Mouse (Mus musculus): ENCODE measurements at regions not wholly inside any gene's neighbourhood (a gene's known extent, or its start where the extent isn't known, plus 50 kb on each side); places are given as distances from the start of the nearest gene placed in this dataset.

GRCm38 (mm10) chr10:12129486-12129885 lies 739.7 kb downstream of the Utrn start:
- no peak overlapping the region for H3K27ac ChIP-seq (ENCODE audit: low read depth)
- H3K4me2 ChIP-seq (ENCODE audit: low read depth, low read length) = no peak overlapping the region
- H3K27me3 ChIP-seq (ENCODE audit: control insufficient read depth, insufficient read depth, low read length) = no peaks in the 10 kb centered on the region
- WGBS = 61% methylated on average over 3 of the region's 3 CpGs
- no peak for ATAC-seq (ENCODE audit: insufficient read depth, low read depth)
- H3K4me1 ChIP-seq (ENCODE audit: control insufficient read depth, insufficient read depth) = no peaks in the 10 kb centered on the region
- no peak overlapping the region for H3K4me3 ChIP-seq (ENCODE audit: low read depth, low read length)
- H3K9me3 ChIP-seq (replicated peaks; ENCODE audit: control insufficient read depth, low read length) = no peaks in the 10 kb centered on the region
- DNase-seq (ENCODE audit: low spot score) = no peak
- H3K36me3 ChIP-seq (replicated peaks; ENCODE audit: control insufficient read depth, insufficient read depth, low read length) = no peaks in the 10 kb centered on the region
- H3K9ac ChIP-seq (replicated peaks; ENCODE audit: low read depth, low read length) = no peak overlapping the region
- TF ChIP-seq CTCF (IDR thresholded peaks at IDR 0.05; ENCODE audit: low read depth) (no peak), EP300 (IDR thresholded peaks at IDR 0.05; ENCODE audit: low read depth) (no peak)

GRCm38 (mm10) chr10:12144691-12145090 lies 724.5 kb downstream of the Utrn start:
- no peaks in the 10 kb centered on the region for H3K4me1 ChIP-seq (ENCODE audit: control insufficient read depth, insufficient read depth)

GRCm38 (mm10) chr10:12146942-12147537 lies 722.1 kb downstream of the Utrn start:
- H3K9ac ChIP-seq (replicated peaks; ENCODE audit: low read depth, low read length) = no peak overlapping the region
- no peaks in the 10 kb centered on the region for H3K36me3 ChIP-seq (replicated peaks; ENCODE audit: control insufficient read depth, insufficient read depth, low read length)
- no peaks in the 10 kb centered on the region for H3K4me1 ChIP-seq (ENCODE audit: control insufficient read depth, insufficient read depth)
- H3K4me2 ChIP-seq (ENCODE audit: low read depth, low read length) = no peak overlapping the region
- WGBS = 86% methylated on average over 9 of the region's 9 CpGs
- no peaks in the 10 kb centered on the region for H3K27me3 ChIP-seq (ENCODE audit: control insufficient read depth, insufficient read depth, low read length)
- H3K4me3 ChIP-seq (ENCODE audit: low read depth, low read length) = no peak overlapping the region
- TF ChIP-seq EP300 (IDR thresholded peaks at IDR 0.05; ENCODE audit: low read depth) (no peak), CTCF (IDR thresholded peaks at IDR 0.05; ENCODE audit: low read depth) (no peak)
- DNase-seq (ENCODE audit: low spot score) = no peak
- H3K27ac ChIP-seq (ENCODE audit: low read depth) = no peak overlapping the region
- no peak for ATAC-seq (ENCODE audit: insufficient read depth, low read depth)
- H3K9me3 ChIP-seq (replicated peaks; ENCODE audit: control insufficient read depth, low read length) = no peaks in the 10 kb centered on the region

More at GRCm38 (mm10) chr10:12144691-12145090, 724.5 kb downstream of the Utrn start:
- Histone ChIP-seq H3K36me3 (replicated peaks; ENCODE audit: control insufficient read depth, insufficient read depth, low read length) (no peaks in the 10 kb centered on the region), H3K9me3 (replicated peaks; ENCODE audit: control insufficient read depth, low read length) (no peaks in the 10 kb centered on the region), H3K4me2 (ENCODE audit: low read depth, low read length) (no peak overlapping the region), H3K27me3 (ENCODE audit: control insufficient read depth, insufficient read depth, low read length) (no peaks in the 10 kb centered on the region), H3K4me3 (ENCODE audit: low read depth, low read length) (no peak overlapping the region), H3K9ac (replicated peaks; ENCODE audit: low read depth, low read length) (no peak overlapping the region), H3K27ac (ENCODE audit: low read depth) (no peak overlapping the region)
- DNase-seq (ENCODE audit: low spot score) (no peak), ATAC-seq (ENCODE audit: insufficient read depth, low read depth) (no peak)
- no peak for TF ChIP-seq CTCF (IDR thresholded peaks at IDR 0.05; ENCODE audit: low read depth)
- no peak for TF ChIP-seq EP300 (IDR thresholded peaks at IDR 0.05; ENCODE audit: low read depth)
- WGBS = 51% methylated on average over 1 of the region's 1 CpGs

GRCm38 (mm10) chr10:12170243-12170642 lies 698.9 kb downstream of the Utrn start:
- 65% methylated on average over 3 of the region's 3 CpGs for WGBS
- no peak for DNase-seq (ENCODE audit: low spot score)
- no peaks in the 10 kb centered on the region for H3K27me3 ChIP-seq (ENCODE audit: control insufficient read depth, insufficient read depth, low read length)
- no peak for ATAC-seq (ENCODE audit: insufficient read depth, low read depth)
- H3K9me3 ChIP-seq (replicated peaks; ENCODE audit: control insufficient read depth, low read length) = no peaks in the 10 kb centered on the region
- no peaks in the 10 kb centered on the region for H3K36me3 ChIP-seq (replicated peaks; ENCODE audit: control insufficient read depth, insufficient read depth, low read length)
- no peak overlapping the region for H3K4me2 ChIP-seq (ENCODE audit: low read depth, low read length)
- no peaks in the 10 kb centered on the region for H3K4me1 ChIP-seq (ENCODE audit: control insufficient read depth, insufficient read depth)
- H3K9ac ChIP-seq (replicated peaks; ENCODE audit: low read depth, low read length) = no peak overlapping the region
- TF ChIP-seq CTCF (IDR thresholded peaks at IDR 0.05; ENCODE audit: low read depth) (no peak), EP300 (IDR thresholded peaks at IDR 0.05; ENCODE audit: low read depth) (no peak)
- no peak overlapping the region for H3K4me3 ChIP-seq (ENCODE audit: low read depth, low read length)
- H3K27ac ChIP-seq (ENCODE audit: low read depth) = no peak overlapping the region

GRCm38 (mm10) chr10:12174200-12174818 lies 694.9 kb downstream of the Utrn start:
- DNase-seq (ENCODE audit: low spot score) (no peak), ATAC-seq (ENCODE audit: insufficient read depth, low read depth) (no peak)
- Histone ChIP-seq H3K9ac (replicated peaks; ENCODE audit: low read depth, low read length) (no peak overlapping the region), H3K4me2 (ENCODE audit: low read depth, low read length) (no peak overlapping the region), H3K27ac (ENCODE audit: low read depth) (no peak overlapping the region), H3K9me3 (replicated peaks; ENCODE audit: control insufficient read depth, low read length) (no peaks in the 10 kb centered on the region), H3K36me3 (replicated peaks; ENCODE audit: control insufficient read depth, insufficient read depth, low read length) (no peaks in the 10 kb centered on the region), H3K4me1 (ENCODE audit: control insufficient read depth, insufficient read depth) (no peaks in the 10 kb centered on the region), H3K27me3 (ENCODE audit: control insufficient read depth, insufficient read depth, low read length) (no peaks in the 10 kb centered on the region), H3K4me3 (ENCODE audit: low read depth, low read length) (no peak overlapping the region)
- WGBS = 76% methylated on average over 14 of the region's 14 CpGs
- TF ChIP-seq EP300 (IDR thresholded peaks at IDR 0.05; ENCODE audit: low read depth) = no peak
- no peak for TF ChIP-seq CTCF (IDR thresholded peaks at IDR 0.05; ENCODE audit: low read depth)

- Histone ChIP-seq H3K9me3 (replicated peaks; ENCODE audit: control insufficient read depth, low read length) (no peaks in the 10 kb centered on the region), H3K27me3 (ENCODE audit: control insufficient read depth, insufficient read depth, low read length) (no peaks in the 10 kb centered on the region), H3K4me2 (ENCODE audit: low read depth, low read length) (no peak overlapping the region), H3K27ac (ENCODE audit: low read depth) (no peak overlapping the region), H3K36me3 (replicated peaks; ENCODE audit: control insufficient read depth, insufficient read depth, low read length) (no peaks in the 10 kb centered on the region), H3K9ac (replicated peaks; ENCODE audit: low read depth, low read length) (no peak overlapping the region), H3K4me3 (ENCODE audit: low read depth, low read length) (no peak overlapping the region), H3K4me1 (ENCODE audit: control insufficient read depth, insufficient read depth) (no peaks in the 10 kb centered on the region)
- TF ChIP-seq CTCF (IDR thresholded peaks at IDR 0.05; ENCODE audit: low read depth) (no peak), EP300 (IDR thresholded peaks at IDR 0.05; ENCODE audit: low read depth) (no peak)
- no peak for ATAC-seq (ENCODE audit: insufficient read depth, low read depth)
- WGBS = 48% methylated on average over 3 of the region's 3 CpGs
- DNase-seq (ENCODE audit: low spot score) = no peak
Measured at GRCm38 (mm10) chr10:12175141-12175540, 694.0 kb downstream of the Utrn start.

Measured in heart, postnatal 0 days (tissue).